Mouse (Mus musculus): ENCODE measurements around the gene Olfr1490. TPM values are rescaled to one million over a fixed set of nuclear protein-coding genes. Genes with fewer than 3 reads are reported as not detected.
"Not testable (repeated sequence)": the region's sequence is repeated elsewhere in the genome, so short reads cannot be mapped to it uniquely, and the experiment has no call there.

Gene Olfr1490
- polyA plus RNA-seq (2015; fragmentation: Nextera tagmentation; extraction: Ambion mirVana), result not detected in 2 replicates

- 46% methylated on average over 1 of the region's 1 CpGs for WGBS (ENCODE audit: insufficient replicate concordance)
- Histone ChIP-seq H3K27ac (ENCODE audit: low read length) (no peak within 1 kb of the TSS), H3K36me3 (ENCODE audit: control insufficient read depth, insufficient read depth) (no peaks in the 10 kb centered on the region), H3K27me3 (ENCODE audit: control insufficient read depth, insufficient read depth, low read depth, low read length) (no peaks in the 10 kb centered on the region), H3K9me3 (replicated peaks; ENCODE audit: control insufficient read depth, low read length) (no peaks in the 10 kb centered on the region; the same call in 1 of the 2 replicates), H3K4me3 (ENCODE audit: low read depth, low read length) (no peak within 1 kb of the TSS), H3K9ac (ENCODE audit: low read depth, low read length) (no peak within 1 kb of the TSS), H3K4me1 (ENCODE audit: control insufficient read depth, low read depth, low read length) (no peaks in the 10 kb centered on the region), H3K4me2 (ENCODE audit: low read depth, low read length) (no peak within 1 kb of the TSS)
- no peak for ATAC-seq (ENCODE audit: low read depth)
These were observed at the start of gene Olfr1490 for GRCm38 (mm10) chr19:13650791-13651190. TSS of gene Olfr1490 (plus strand) at chr19:13651091.

- not testable (repeated sequence) for H3K9me3 ChIP-seq (replicated peaks; ENCODE audit: control insufficient read depth, low read length); H3K4me2 ChIP-seq (ENCODE audit: low read depth, low read length); H3K4me3 ChIP-seq (ENCODE audit: low read depth, low read length); H3K9ac ChIP-seq (ENCODE audit: low read depth, low read length); H3K27me3 ChIP-seq (ENCODE audit: control insufficient read depth, insufficient read depth, low read depth, low read length); H3K27ac ChIP-seq (ENCODE audit: low read length); H3K4me1 ChIP-seq (ENCODE audit: control insufficient read depth, low read depth, low read length); H3K36me3 ChIP-seq (ENCODE audit: control insufficient read depth, insufficient read depth); ATAC-seq (ENCODE audit: low read depth)
- 67% methylated on average over 2 of the region's 2 CpGs for WGBS (ENCODE audit: insufficient replicate concordance)
These were observed 33.8 kb upstream of the Olfr1490 start, which contains the start of gene Olfr1487 for GRCm38 (mm10) chr19:13617075-13617474. TSS of gene Olfr1487 (plus strand) at chr19:13617375.

GRCm38 (mm10) chr19:13631321-13631720 lies 19.6 kb upstream of the Olfr1490 start, which contains the start of gene Olfr1489:
TSS of gene Olfr1489 (plus strand) at chr19:13631621.
- Histone ChIP-seq H3K9ac (ENCODE audit: low read depth, low read length) (no peak within 1 kb of the TSS), H3K4me3 (ENCODE audit: low read depth, low read length) (no peak within 1 kb of the TSS), H3K4me2 (ENCODE audit: low read depth, low read length) (no peak within 1 kb of the TSS), H3K36me3 (ENCODE audit: control insufficient read depth, insufficient read depth) (no peaks in the 10 kb centered on the region), H3K27me3 (ENCODE audit: control insufficient read depth, insufficient read depth, low read depth, low read length) (no peaks in the 10 kb centered on the region), H3K27ac (ENCODE audit: low read length) (no peak within 1 kb of the TSS), H3K9me3 (replicated peaks; ENCODE audit: control insufficient read depth, low read length) (no peaks in the 10 kb centered on the region), H3K4me1 (ENCODE audit: control insufficient read depth, low read depth, low read length) (no peaks in the 10 kb centered on the region)
- no peak for ATAC-seq (ENCODE audit: low read depth)
- WGBS (ENCODE audit: insufficient replicate concordance), result 63% methylated on average over 1 of the region's 1 CpGs

GRCm38 (mm10) chr19:13696968-13697367 lies 46.1 kb downstream of the Olfr1490 start, which contains the start of gene Olfr1491:
TSS of gene Olfr1491 (plus strand) at chr19:13697268.
- H3K36me3 ChIP-seq (ENCODE audit: control insufficient read depth, insufficient read depth), result no peaks in the 10 kb centered on the region
- no peaks in the 10 kb centered on the region for H3K4me1 ChIP-seq (ENCODE audit: control insufficient read depth, low read depth, low read length)
- H3K9me3 ChIP-seq (replicated peaks; ENCODE audit: control insufficient read depth, low read length), result no peaks in the 10 kb centered on the region
- WGBS (ENCODE audit: insufficient replicate concordance), result 52% methylated on average over 3 of the region's 3 CpGs
- H3K9ac ChIP-seq (ENCODE audit: low read depth, low read length), result no peak within 1 kb of the TSS
- no peak within 1 kb of the TSS for H3K4me2 ChIP-seq (ENCODE audit: low read depth, low read length)
- ATAC-seq (ENCODE audit: low read depth), result no peak
- no peak within 1 kb of the TSS for H3K4me3 ChIP-seq (ENCODE audit: low read depth, low read length)
- no peaks in the 10 kb centered on the region for H3K27me3 ChIP-seq (ENCODE audit: control insufficient read depth, insufficient read depth, low read depth, low read length)
- H3K27ac ChIP-seq (ENCODE audit: low read length), result no peak within 1 kb of the TSS

Small RNA genes lying within 50 kb of the gene (microRNA-seq; reads per million reads assigned to microRNA genes)
- gene Gm23931, result not detected

Other genes starting within 250 kb of the Olfr1490 start
- gene Olfr1469, start 243.2 kb upstream of the Olfr1490 start, polyA plus RNA-seq (2015; fragmentation: Nextera tagmentation; extraction: Ambion mirVana), result not detected in 2 replicates
- gene Olfr1471, start 207.7 kb upstream of the Olfr1490 start, polyA plus RNA-seq (2015; fragmentation: Nextera tagmentation; extraction: Ambion mirVana), result not detected in 2 replicates
- not detected in 2 replicates for gene Olfr1472, start 195.0 kb upstream of the Olfr1490 start, polyA plus RNA-seq (2015; fragmentation: Nextera tagmentation; extraction: Ambion mirVana)
- gene Olfr1474, start 181.5 kb upstream of the Olfr1490 start, polyA plus RNA-seq (2015; fragmentation: Nextera tagmentation; extraction: Ambion mirVana), result not detected in 2 replicates
- not detected in 2 replicates for gene Olfr1475, start 170.9 kb upstream of the Olfr1490 start, polyA plus RNA-seq (2015; fragmentation: Nextera tagmentation; extraction: Ambion mirVana)
- gene Olfr1477, start 150.5 kb upstream of the Olfr1490 start, polyA plus RNA-seq (2015; fragmentation: Nextera tagmentation; extraction: Ambion mirVana), result not detected in 2 replicates
- not detected in 2 replicates for gene Olfr1480, start 123.2 kb upstream of the Olfr1490 start, polyA plus RNA-seq (2015; fragmentation: Nextera tagmentation; extraction: Ambion mirVana)
- not detected in 2 replicates for gene Olfr1484, start 67.6 kb upstream of the Olfr1490 start, polyA plus RNA-seq (2015; fragmentation: Nextera tagmentation; extraction: Ambion mirVana)
- gene Olfr1487, start 33.7 kb upstream of the Olfr1490 start, polyA plus RNA-seq (2015; fragmentation: Nextera tagmentation; extraction: Ambion mirVana), result not detected in 2 replicates
- gene Olfr1489, start 19.5 kb upstream of the Olfr1490 start, polyA plus RNA-seq (2015; fragmentation: Nextera tagmentation; extraction: Ambion mirVana), result not detected in 2 replicates
- not detected in 2 replicates for gene Olfr1491, start 46.2 kb downstream of the Olfr1490 start, polyA plus RNA-seq (2015; fragmentation: Nextera tagmentation; extraction: Ambion mirVana)
- gene Olfr1493-ps1, start 72.2 kb downstream of the Olfr1490 start, polyA plus RNA-seq (2015; fragmentation: Nextera tagmentation; extraction: Ambion mirVana), result not detected in 2 replicates
- not detected in 2 replicates for gene Olfr1494, start 88.6 kb downstream of the Olfr1490 start, polyA plus RNA-seq (2015; fragmentation: Nextera tagmentation; extraction: Ambion mirVana)
- not detected in 2 replicates for gene Olfr1495, start 113.5 kb downstream of the Olfr1490 start, polyA plus RNA-seq (2015; fragmentation: Nextera tagmentation; extraction: Ambion mirVana)
- gene Olfr1496, start 126.8 kb downstream of the Olfr1490 start, polyA plus RNA-seq (2015; fragmentation: Nextera tagmentation; extraction: Ambion mirVana), result not detected in 2 replicates
- not detected in 2 replicates for gene Olfr1497, start 147.1 kb downstream of the Olfr1490 start, polyA plus RNA-seq (2015; fragmentation: Nextera tagmentation; extraction: Ambion mirVana)
- gene Olfr1499, start 168.4 kb downstream of the Olfr1490 start, polyA plus RNA-seq (2015; fragmentation: Nextera tagmentation; extraction: Ambion mirVana), result not detected in 2 replicates
- not detected in 2 replicates for gene Olfr1500, start 179.4 kb downstream of the Olfr1490 start, polyA plus RNA-seq (2015; fragmentation: Nextera tagmentation; extraction: Ambion mirVana)
- not detected in 2 replicates for gene Olfr1501, start 199.6 kb downstream of the Olfr1490 start, polyA plus RNA-seq (2015; fragmentation: Nextera tagmentation; extraction: Ambion mirVana)
- gene Olfr1502, start 210.7 kb downstream of the Olfr1490 start, polyA plus RNA-seq (2015; fragmentation: Nextera tagmentation; extraction: Ambion mirVana), result not detected in 2 replicates
- gene Olfr1504, start 246.8 kb downstream of the Olfr1490 start, polyA plus RNA-seq (2015; fragmentation: Nextera tagmentation; extraction: Ambion mirVana), result not detected in 2 replicates

Data from liver, embryonic 16.5 days (tissue).